Mouse (Mus musculus) thymus, postnatal 14 days (tissue): Measurements from ENCODE around the gene Rtn4rl1.
"Not testable (repeated sequence)": the region's sequence is repeated elsewhere in the genome, so short reads cannot be mapped to it uniquely, and the experiment has no call there.

Source experiments
- DNase-seq: peaks from one replicate; pipeline ENCODE4 v3.0.0; 2021

The Rtn4rl1 gene

DNA sequence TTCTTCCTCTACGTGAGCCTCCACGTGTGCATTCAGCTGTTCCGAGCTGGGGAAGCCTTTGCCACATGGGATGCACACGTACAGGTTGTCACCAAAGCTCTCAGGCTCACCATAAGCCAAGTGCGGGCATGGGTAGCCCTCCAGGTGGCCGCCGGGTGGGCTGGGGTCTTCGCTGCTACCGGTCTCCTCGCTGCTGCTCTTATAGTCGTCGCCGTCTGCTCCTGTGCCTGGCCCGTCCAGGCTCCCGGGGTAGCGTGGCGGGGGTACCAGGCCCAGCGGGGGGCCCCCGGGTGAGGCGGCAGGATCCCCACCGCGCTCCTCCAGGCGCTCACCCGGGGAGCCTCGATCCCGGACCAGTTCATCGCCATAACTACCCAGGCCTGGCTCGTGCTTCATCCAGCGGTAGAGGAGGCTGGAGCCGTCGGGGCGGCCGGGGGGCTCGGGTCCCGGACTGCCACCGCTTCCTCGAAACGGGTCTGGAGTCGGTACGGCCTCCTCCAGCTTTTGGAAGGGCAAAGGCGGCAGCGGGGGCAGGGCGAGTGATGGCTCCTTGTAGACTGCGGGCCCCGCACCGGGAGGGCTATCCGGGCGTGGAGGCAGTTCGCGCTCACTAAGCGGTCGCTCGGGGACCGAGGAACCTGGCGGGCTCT is 27.3 kb upstream of the Rtn4rl1 start:
- peak; percentile 17 for DNase-seq

DNA sequence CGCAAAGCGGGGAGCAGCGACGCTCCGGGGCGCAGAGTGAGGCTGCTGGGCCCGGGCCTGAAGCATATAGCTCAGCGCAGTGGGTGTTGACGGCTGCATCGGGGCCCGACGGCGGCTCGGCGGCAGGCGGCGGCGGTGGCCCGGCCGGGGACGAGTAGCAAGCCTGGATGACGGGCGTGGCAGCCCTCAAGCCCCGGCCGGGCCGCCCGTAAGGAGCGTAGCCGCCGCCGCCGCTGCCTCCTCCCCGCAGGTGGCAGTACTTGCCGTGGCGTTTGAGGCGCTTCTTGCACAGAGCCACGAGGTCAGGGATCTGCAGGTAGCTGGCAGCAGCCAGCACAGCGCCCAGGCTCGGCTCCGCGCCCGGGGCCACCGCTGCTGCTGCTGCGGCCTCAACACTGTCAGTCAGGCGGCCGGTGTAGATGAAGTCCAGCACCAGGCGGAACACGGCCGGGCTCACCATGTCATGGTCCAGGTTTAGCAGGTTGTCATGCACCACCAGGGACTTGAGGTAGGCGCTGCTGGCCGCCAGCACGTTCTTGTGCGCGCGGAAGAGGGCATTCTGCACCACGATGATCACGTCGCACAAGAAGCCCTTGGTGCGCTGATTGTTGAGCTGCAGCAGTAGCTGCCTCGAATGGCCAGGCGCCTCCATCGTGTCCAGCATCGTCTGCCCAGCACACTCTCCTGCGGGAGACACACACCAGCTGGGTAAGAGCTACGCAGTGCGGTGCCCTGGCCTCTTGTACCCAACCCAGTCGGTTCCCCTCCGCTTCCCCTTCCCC is 26.5 kb upstream of the Rtn4rl1 start:
- DNase-seq: peak; percentile 60

DNA sequence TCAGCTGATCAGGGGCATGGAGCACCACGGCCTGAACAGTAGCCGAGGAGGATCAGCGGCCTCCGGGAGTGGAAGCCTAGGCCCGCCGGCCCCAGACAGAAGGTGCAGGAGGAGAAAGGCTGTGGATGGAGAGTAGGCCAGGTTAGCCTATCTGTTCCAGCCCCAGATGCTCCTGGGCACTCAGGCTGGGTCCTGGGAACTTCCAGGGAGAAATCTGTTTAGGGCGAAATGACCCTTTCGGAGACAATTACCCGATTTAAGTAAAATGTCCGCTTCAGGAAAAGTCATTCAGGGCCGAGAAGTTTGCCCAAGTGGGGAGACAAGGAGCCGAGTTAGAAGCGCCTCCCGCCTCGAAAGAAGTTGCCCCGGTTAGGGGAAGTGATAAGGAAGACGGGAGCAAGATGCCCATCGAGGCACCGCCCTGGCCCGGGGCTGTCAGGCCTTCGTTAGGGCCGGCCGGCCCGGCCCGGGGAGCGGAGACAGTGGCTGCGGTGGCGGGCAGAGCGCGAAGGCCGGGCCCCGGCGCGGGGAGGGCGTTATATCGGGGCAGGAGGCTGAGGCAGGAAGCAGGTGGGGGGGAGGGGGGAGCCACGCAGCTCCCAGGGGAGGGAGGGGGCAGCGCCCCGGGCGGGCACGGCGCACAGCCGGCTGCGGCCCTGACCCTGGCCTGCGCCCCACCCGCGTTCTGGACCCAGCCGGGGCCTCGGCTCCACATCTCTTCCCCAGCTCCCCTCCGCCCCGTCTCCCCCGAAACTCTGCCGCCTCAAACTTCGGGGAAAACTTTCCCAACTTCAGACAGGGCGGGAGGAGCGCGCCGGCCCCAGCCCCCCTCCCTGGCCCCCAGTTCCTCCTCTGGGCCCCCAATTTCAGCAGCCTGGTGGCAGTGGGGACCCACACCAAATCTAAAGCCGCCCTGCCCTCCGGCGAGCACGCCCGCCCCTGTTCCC is 25.7 kb upstream of the Rtn4rl1 start:
- peak; percentile 42 for DNase-seq

DNA sequence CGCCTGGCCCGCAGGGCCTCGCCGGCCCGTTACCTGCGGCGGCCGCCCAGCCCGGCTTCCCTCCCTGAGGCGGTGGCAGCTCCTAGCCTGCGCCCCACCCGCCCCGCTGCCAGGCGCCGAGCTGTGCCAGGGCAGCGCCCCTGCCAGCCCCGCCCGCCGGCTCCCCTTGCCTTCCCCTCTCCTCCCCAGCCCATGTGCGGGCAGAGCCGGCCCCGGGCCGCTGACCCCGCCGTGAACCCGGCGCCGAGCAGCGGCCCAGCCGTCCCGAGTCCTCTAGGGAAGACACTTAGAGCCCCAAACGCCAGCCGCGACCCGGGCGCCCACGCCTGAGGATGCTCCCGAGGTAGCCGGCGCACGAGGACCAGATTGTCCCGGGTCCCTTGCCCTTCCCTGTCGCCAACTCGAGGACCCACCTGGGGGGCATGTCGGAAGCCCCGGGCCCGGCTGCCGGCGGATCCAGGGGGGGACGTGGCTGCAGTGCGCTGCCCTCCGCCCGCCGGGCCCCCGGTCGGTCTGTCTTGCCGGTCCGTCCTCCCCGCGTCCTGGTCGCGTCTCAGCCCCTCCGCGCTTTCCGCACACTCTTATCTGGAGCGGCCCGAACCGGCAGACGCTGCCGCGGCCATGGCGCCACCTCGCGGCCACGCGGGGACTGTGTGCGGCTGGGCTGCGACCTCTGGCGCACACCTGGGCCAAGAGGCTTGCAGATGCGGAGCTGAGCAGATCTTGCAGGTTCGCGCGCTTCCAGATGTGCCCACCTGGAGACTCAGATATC is 24.8 kb upstream of the Rtn4rl1 start:
- peak; percentile 89 for DNase-seq

DNA sequence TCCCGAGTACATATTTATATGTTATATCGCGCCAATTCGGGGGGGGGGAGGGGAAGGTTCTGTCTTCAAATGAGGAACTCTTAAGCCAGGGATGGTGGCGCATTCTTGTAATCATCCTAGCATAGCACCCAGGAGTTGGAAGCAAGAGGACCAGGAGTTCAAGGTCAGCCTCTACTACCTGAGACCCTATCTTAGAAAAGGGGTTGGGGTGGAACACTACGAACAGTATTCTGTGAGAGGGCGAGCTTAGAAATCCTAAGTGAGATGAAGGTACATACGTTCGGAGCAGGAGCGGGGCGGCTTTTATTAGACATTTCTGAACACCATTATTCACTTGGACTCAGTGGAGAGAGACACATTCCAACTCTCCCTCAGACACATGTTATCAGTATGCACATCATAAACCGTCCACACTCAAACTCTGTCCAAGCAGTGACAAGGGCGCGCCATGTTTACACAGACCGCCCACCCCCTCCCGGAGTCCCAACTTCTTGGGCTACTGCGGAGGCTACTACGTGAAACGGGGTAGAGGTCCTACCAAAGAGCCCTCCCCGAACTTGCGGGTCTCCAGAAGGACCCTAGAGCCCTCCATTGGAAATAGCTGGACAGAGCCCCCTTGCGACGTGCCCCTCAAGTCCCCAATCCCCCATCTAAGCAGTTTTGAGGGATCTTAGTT is 24.0 kb upstream of the Rtn4rl1 start, which contains the start of gene Hic1:
Hic1 (minus strand) TSS at position 115 of the 676 bp plus-strand sequence.
- DNase-seq: peak; percentile 27

DNA sequence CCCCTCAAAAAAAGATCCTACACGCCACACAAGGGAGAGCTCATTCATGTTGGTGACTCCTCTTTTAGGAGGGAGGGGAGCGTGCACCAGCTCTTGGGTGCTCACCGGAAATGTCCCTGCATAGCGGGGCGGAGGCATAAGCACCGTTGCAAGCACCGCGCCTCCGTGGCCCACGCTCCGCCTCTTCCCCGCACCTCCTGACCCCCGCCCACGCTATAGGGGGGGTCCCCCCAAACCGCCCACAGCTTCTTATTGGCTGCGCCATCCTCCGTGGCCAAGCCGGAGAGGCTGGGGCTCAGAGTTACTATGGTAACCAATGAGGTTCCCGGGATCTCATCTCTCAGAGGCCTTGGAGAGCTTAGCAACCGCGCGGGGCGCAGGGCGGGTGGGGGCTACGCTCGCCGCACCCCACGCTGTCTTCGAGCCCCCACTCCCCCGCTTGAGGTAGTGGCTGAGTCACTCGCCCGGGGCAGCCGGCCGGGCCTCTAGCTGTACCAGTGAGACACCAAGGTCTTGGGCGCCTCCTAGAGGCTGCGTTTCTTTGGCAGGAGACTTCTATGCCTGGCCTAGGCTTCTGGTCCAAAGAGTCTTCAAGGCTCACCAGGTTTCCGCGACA is 23.3 kb upstream of the Rtn4rl1 start:
- DNase-seq: peak; percentile 89

DNA sequence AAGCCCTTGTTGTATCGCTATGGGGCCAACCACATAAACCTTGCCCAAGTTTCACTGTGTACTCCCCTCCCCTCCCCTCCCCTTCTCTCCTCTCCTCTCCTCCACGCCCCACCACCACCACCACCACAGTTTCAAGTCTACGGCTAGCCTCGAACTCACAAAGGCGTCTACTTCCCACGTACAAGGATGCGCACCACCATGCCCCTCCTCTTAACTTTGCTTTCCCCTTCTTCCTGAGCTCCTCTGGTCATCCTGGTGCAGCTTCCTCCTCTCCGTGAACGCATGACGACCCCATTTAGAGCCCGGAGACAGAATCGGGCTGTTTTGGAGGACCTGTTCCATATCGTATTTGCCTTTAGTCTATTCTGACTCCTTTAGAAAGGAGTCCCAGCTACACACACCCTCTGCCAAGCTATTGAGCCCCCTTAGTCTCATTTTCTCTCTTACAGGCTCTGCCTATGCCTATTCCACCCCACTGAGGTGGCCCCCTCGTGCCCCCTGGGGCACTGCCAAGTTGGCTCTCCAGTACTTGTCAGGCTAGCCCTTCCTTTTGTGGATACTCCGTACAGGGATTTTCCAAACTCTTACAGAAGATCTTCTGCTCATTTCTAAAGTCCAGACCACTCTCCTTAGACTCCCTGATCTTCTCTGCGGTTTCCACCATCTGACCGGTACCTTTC is 22.3 kb upstream of the Rtn4rl1 start:
- no peak for DNase-seq

DNA sequence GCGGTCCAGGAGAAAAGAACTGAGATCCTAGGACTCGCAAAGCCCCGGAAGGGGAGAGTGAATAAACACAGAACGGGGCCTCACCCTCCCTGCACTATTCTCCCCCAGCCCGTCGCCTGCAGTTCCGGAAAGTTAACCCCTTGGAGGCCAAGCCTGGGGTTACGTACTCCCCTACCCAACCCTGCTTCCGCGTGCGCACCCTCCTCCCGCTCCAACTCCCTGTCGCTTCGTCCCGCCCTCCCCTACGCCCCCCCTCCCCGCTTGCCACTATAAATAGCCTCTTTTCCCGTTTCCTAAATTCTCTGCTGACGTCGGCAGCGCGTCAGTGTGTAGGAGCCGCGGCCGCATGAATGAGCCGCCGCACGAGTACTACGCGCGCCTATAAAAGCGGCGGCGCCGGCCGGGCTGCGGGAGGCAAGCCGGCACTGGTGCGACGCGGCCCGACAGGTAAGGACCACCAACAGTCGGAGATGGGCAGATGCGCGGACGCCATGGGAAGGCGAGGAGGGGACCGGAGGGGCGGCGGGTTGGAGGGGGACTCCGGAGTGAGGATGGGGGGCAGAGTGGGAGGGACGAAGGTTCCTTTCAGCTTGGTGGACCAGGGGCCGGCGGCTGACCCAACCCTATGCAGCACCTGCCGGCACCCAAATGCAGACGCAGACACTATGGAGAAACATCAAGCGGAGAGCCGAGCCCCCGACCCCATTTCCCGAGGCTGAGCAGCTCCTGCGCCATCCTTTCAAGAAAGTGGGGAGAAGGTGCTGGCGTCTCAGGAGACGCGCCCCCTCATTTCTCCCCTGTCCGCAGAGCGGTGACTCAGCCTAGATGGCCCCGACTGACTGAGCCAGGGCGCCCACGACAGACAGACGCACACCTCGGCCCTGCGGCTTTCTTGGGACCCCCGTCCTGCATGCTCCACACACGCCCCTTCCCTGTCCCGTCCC is 21.2 kb upstream of the Rtn4rl1 start:
- DNase-seq: peak; percentile 66

DNA sequence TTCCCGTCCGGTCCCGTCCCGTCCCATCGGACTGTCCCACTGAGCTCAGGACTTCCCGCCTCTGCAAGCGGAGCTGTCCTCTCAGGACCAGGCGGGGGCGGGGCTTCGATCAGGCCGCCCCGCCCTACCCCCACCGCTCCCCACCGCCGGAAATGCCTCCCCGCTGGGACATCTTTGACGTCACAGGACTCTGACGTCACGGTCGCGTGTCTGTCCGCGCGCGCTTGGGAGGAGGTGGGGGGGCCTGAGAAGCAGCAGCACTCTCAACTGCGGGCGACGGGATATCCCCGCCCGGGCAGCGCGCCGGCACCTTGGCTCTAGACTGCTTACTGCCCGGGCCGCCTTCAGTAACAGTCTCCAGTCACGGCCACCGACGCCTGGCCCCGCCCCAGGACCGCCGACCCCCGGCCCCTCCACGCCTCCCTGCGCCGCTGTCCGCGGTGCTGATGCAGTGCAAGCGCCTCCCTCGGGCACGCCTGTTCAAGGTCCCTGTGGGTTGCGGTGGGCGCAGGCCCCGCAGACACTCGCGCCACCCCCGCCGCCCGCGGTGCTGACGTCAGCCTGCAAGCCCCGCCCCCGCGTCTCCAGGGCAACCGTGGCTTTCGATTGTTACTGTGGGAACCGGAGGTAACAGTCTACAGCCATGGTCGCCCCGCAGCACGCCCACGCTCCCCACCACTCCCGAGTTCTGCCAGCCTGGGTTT is 20.3 kb upstream of the Rtn4rl1 start:
- peak; percentile 92 for DNase-seq

DNA sequence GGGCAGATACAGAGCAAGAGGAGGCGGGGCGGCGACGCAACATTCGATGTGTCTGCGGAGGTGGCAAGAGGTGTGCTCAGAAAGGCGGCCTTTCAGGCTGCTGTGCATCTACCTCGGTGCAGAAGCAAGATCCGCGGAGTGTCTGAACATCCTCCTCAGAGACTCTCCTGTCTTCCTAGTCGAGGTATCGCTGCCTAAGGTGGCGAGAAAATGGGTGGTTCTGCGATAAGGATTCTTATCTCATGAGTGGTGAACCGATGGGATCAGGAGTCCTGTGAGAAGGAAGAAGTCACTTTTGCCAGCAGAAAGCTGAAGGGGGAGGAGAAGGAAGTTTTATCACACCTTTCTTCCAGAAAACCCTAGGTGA is 19.8 kb upstream of the Rtn4rl1 start:
- DNase-seq: no peak

DNA sequence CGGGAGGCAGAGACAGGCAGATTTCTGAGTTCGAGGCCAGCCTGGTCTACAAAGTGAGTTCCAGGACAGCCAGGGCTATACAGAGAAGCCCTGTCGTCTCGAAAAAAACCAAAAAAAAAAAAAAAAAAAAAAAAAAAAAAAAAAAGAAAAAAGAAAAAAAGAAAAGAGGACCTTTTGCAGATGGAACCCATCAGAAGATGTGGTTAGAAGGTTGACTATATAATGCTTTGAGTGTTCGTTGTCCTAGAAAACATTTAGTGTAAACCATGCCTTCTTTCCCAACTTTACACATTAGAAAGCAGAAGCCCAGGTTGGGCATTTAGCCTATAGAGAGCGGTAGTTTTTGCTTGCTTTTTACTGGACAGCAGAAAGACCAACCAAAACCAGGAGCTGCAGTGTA is 19.0 kb upstream of the Rtn4rl1 start:
- not testable (repeated sequence) for DNase-seq

DNA sequence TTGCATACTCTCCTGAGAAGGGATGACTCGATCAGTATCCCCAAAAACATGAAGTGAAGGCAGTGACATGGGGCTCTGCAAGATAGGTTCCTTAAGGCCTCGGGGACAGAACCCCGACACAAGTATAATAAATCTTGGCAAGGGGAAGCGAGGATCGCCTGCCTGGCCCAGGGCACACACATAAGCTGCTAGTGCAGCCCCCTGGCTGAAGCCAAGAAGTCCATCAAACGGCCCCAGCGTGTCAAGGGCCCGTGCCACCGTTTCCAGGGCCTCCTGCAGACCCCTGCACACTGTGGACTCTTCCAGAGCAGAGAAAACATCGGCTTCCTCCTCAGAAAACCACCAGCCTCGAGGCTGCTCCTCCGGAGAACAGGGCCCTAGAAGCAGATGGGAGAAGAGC is 15.6 kb upstream of the Rtn4rl1 start:
- peak; percentile 6 for DNase-seq

DNA sequence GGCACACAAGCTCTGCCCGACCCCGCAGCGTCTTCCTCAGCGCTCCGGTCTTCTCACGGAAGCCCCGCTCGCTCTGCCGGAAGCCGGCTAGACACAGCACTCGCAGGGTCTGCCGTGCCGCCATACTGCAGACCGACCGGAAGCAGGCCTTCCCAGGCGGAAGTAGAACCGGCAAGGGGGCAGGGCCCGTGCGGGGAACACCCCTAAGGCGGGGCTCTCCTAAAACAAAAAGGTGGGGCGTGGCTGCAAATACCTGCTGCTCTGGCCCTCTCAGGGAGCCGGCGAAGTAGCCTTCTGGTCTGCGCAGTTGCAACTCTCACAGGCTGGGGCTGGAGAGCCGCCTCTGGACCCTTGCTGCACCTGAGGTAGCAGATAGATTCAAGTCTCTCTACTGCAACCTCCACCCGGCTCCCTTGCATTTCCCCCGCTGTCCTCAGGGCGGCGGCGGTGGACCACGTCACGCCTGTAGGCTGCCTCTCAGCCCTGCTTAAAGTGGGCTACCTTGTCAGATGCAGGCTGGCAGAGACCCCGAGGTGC is 14.8 kb upstream of the Rtn4rl1 start, which contains the start of gene Ovca2:
Ovca2 (minus strand) TSS at position 164 of the 537 bp plus-strand sequence.
- DNase-seq: peak; percentile 95

DNA sequence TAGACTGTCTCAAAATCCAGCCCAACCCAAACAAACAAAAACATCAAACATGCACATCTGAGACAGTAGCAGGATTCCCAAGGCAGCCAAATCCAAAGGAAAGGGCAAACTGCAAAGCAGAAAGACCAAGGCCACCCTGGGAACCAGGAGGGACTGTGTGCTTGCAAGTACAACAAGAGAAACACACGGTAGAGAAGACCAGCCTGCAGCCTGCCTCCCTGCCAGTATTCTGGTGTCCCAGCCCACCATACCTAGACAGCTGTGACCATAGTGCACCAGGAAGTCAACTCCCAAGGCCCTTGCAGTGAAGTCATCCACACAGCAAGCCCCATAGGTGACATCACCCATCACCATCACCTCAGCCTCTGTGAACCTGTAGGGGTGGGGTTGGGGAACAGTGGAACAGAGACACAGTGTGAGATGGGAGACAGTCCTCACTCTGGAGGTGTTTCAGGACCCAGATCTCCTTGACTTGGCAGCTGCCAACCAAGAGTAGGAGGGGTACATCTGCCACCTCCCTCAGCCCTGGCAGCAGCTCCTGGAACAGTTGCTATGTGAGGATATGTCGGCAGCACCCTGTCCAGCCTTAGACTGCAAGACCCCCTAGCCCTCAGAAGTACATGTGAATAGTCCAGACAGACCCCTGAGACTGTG is 9.5 kb upstream of the Rtn4rl1 start:
- DNase-seq: no peak

DNA sequence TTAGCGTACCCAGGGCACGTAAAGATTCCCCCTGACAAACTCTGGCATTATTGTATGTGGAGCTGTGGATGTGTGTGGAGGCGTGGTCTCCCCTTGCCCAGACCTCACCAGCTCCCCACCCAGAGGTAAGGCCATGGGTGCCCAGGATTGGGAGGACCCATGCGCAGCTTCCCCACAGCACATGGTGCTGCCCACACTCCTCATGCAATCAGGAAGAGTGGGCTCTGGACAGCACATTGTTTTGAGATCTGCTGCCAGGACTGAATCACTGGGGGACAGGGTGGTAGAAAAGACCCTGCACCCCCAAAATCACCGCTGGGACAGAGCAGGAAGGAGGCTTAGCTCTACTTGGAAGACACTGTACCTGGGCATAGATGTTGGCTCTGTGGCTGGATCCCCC is 9.0 kb upstream of the Rtn4rl1 start:
- DNase-seq: no peak

DNA sequence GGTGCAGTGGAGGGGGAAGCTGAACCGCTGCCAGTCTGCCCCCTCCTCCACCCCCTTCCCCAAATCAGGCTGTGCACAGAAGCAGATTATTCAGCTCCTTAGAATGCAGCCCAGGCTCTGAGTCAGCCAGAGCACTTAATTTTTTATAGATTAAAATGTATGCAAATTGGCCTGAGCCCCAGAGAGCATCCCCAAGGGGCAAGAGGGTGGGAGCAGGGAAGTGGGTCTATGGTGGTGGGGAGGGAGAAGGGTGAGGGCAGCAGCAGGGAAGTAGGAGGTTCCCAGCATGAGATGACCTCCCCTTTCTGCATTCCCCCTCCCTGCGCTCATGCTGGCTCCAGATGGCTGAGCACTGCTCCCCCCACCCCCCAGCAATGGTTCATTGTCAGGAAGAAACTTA is 8.6 kb upstream of the Rtn4rl1 start:
- DNase-seq: no peak

DNA sequence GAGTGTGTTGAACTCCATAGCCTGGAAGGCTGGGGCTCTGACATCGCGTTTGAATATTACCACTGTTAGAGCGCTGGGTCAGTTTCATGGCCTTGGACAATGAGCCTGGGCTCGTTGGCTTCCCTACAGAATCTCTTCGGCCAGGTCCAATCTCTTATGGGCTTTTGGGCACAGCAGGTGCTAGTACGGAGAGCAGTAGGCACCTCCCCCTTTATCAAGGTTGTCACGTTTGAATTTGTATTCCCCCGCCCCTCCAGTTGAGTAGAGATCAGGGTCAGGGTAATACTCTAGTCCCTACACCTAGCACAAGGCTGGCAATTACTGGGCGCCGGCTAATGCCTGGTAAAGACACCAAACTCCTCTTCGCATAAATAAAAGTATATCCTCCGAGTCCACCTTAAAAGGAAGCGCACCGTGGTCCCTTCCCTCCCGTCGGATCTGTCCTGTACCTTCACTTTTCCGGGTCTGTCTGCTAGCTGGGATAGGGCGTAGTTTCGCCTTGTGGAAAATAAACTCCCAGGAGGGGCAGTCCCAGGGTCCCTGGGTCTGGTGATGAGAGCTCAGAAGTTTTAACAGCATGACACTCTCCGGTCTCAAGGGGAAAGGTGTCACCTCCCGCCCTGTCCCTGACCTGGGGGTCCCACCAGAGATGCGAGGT is 3.7 kb upstream of the Rtn4rl1 start:
- DNase-seq: no peak

DNA sequence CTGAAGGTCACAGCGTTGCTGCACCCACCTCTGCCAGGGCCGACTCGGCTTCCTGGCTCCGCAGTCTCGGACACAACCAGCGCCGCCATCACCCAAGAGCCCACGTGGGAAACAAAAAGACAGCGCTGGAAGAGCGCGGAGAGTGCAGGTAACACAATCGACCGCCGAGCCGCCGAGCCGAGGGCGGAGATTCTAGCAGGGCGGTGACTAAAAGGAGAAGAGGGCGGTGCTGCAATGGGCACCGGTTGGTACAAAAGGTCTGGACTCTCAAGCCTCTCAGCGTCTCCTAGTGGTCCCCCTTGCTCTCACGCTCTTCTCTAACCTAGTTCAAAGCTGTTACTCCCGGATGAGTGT is 3.2 kb upstream of the Rtn4rl1 start:
- peak; percentile 85 for DNase-seq
